Mouse (Mus musculus) urinary bladder, postnatal 14 days (tissue): ENCODE data around the gene Gm37240.
A peak's percentile ranks its signal among the peaks of the same experiment; 100 is the strongest.

Source experiments
- DNase-seq: peaks from one replicate; pipeline ENCODE4 v3.0.0; 2021; ENCODE audit warnings: low spot score

Gm37240 gene

DNA sequence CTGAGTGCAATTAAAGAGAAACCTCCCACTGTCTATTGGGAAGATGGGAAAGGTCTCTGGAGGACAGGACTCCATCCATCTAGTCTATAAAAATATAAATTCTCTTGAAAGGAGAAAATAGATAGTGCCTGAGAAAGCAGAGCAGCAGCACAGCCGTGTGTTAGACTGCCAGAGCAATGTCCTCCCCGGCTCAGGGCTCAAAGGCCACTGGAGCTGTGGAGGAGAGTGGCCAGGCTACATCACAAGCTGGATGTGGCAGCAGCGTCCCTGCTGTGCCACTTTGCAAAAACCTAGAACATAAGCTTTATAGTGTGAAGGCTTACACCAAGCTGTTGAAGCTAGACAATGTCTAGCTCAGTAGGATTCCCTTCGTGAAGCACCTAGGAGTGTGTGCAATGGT is 138.0 kb downstream of the Gm37240 start:
- no peak for DNase-seq

DNA sequence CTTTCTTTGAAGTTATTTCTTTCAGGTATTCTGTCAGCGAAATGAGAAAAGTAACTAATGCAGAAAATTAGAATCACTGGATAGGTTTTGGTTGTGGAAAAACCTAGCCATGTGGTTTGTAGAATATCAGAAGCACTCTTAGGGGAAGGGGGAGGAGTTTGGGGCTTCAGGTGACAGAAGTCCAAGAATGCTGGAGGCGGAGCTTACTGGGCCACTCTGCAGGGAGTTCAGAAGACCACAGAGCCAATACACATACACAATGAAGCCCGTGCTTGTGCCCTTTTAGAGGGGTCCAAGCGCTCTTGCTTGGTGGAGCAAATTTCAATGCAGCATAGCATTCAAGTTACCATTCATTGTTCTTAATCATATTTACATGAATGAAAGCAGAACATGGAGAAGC is 138.5 kb downstream of the Gm37240 start:
- DNase-seq = no peak

DNA sequence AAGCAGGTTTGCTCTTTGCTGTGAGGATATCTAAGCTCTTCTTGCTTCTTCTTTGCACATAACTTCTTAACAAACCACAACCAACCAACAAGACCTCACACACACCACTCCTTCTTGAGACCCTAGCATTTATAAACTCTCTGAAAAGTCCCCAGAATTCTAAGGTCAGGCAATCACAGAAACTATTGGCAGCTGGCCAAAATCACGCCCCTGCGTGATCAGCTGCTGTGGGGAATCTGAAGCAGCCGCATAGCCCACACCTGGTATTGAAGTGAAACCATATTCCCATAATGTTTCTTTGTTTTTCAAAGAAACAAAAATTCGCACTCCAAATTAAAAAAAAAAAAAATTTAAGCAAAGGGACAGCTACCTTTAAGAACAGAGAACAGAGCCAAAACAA is 141.2 kb downstream of the Gm37240 start:
- no peak for DNase-seq

DNA sequence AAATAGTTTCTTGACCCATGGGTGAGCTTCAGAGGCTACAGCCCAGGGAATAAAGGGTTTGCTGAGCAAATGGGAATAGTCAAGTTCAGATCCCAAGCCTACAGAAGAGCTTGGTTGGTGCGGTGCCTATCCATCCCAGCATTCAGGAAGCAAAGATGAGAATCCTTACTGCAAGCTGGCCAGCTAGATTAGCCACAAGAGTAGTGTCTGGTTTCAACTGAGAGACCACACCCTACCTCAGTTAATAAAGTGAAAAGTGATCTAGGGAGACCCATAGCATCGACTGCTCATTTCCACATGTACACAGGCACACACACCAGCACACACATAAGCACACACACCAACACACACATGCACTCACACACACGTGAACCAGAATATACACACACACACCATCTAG is 145.6 kb downstream of the Gm37240 start:
- DNase-seq = no peak

DNA sequence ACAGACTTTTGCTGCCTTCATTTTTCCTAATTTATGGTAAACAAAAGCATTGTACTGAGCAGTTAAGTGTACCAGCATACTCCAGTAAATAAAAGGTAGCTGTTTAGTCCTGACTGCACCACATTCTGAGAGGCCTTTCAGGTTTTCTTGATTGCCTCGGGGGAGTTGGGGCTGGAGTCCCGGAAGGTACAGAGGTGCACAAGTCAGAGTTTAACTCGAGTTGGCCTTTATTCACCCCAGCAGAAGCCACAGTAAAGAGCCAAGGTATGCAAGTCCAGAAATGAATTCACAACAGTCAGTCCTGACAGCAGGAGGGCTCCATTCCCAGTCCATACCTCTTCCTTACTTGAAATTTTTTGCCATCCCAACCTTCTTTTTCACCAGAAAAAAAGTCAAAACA is 148.7 kb downstream of the Gm37240 start:
- DNase-seq = no peak

DNA sequence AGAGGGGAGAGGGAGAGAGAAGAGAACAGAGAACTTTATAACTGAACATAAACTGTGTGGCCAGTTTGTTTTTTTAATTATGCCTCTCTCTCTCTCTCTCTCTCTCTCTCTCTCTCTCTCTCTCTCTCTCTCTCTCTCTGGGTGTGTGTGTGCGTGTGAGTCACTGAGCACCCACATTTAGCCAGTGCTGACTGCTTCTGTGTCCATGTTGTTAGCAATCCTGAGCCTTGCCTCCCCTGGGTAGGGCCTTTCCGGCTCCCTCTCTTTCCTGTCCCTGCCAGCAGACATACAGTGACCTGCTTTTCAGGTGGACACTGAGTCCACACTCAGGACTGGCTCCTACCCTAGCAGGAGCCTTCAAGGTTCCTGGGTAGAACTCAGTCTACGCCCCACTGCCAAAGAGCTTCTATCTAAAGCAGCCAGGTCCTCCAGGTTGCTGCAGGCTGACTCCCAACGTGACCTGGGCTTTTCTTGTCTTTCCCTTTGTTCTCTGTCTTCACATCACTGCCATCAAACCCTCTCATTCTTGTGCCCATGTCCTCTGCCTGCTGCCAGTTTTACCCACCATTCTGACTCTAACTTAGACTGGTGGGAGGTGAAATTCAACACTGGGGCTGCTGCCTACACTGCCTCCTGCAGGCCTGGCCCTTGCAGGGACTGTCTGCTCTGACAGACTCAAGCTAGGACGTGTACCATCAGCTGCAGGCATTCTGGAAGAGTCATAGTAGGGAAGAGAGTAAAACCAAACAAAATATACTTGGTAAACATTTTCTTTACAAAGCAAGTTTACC is 153.2 kb downstream of the Gm37240 start:
- no peak for DNase-seq

DNA sequence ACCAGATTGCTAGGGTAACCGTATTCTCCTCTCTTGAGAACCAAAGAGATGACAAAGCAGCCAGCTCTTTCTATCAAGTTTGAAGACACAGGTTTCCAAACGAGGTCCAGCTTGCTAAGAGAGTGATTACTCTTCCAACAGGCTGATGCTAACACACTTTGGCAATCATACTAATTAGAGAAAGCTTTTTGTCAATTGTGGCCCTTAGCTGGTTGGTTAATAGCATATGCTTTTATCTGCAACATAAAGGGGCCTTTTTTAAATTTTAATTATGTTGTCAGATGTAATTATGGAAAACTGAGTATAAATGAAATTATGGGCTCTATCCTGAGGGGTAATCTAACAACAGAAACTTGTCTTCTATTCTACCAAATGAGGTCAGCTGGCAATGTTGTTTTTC is 160.1 kb downstream of the Gm37240 start:
- DNase-seq = no peak

DNA sequence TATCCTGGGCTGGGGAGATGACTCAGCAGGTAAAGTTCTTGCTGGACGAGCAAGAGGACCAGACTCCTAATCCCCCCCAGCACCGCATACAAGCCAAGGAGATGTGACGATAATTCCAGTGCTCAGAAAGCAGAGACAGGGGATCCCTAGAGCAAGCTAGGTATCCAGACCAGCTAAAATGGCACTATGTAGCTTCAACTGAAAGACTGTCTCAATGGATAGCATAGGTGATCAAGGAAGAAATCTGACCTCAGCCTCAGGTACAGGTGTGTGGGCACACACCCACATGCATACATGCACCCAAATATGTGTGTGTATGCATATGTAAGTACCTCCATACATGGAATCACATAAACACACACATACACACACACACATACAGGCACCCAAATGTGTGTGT is 161.3 kb downstream of the Gm37240 start:
- DNase-seq = no peak

DNA sequence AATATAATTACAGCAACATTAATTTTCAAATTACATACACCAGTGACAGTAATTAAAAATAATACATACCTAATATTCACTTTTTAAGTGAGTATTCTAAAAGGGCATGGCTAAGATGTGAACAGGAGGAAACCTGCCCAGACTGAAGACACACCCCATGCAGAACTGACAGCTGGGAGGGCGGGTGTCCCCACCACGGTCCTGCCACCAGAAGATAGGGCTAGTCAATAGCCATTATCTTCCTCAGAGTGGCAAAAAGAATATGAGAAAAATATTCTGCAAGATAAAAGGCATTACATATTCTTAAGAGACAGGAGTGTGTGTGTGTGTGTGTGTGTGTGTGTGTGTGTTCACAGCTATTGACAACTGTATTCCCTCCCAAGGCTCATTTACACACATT is 162.2 kb downstream of the Gm37240 start:
- no peak for DNase-seq

DNA sequence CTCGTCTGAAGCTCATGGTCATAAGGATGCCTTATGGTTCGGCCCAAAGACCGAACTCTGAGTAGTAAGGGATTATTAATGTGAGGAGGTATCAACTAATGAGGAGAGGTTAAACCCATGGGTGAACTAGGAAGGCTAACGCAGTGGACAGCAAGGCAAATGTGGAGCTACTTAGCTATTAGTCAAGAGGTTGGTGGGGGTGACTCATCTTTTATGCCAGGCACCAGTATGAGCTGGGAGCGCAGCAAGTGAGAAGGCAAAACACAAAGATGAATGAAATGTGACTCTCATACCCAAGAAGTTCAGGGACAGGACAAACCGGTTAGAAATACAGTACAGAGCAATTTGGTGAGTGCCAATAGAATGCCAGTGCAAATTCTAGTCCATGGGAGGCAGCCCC is 164.7 kb downstream of the Gm37240 start:
- DNase-seq = no peak

DNA sequence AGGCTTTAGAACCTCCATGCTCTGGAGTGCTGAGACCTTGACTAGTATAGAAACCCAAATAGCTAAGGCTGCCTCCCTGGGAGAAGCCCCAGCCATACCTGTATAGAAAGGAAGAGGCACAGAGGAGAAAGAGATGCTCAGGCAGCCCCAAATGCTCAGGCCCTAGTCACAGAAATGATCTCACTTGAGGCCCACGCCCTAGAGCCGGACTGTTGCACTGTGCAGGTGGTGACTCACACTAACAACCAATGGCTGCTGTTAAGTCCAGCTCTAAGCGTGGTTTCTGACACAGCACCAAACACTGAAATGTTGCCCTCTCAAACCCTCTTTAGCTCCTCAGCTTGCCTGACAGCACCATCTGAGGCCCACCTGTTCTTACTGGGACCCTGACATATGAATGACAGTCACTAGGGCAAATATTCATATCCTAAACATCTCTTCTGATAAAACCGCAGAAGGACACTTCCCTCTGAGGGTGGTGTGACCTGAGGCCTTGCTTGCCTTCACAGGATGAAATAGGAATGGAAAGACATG is 171.5 kb downstream of the Gm37240 start:
- peak; percentile 13 for DNase-seq

DNA sequence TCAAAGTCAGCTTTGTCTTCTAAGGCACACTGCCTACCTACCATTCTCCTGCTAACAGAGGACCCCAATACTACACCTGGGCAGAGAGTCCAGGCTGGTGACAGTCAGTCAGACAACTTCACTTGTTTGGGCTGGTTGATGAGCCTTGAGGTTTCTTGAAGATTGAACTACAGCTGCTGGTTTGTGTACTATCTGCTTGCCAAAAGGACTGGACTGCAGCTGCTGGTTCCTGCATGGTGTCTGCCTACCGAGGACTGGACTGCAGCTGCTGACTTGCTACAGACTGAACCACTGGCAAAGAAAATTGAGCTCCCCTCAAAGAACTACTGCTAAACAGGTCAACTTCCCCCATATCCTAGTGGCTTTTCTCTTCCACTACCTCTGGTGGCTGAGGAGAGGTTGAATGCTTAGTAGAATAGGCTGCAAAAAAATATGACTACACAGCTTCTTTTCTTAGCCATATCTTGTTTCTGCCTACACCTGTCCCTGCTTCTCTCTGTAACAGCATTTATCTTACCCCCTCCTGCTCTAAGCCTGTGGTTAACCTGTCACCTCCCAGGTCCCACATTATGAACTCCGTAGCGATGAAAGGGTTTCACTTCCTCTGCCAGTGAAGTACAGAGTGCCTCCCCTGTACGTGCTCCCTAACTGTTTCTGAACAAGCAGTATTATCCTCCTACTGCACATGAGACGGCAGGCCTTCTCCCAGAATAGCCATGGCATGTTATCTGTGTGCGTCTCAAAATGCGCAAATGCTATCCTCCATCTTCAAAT is 173.2 kb downstream of the Gm37240 start:
- no peak for DNase-seq

DNA sequence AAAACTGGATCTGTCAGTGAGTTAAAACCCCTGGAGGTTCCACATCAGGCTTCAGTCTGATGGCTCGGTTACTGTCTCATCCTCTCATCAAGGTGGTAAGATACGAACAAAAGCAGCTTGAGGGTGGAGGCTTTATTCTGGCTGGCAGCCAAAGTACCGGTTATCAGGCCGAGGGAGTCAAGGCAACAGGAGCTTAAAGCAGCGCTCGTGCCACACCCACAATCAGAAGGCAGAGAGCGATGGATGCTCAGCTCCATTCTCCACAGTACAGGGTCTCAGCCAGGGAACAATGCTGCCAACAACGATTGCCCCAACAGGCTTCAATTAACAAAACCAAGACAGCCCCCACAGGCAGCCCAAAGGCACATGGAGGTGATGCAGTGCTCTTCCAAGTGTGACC is 176.6 kb downstream of the Gm37240 start:
- peak; percentile 14 for DNase-seq

DNA sequence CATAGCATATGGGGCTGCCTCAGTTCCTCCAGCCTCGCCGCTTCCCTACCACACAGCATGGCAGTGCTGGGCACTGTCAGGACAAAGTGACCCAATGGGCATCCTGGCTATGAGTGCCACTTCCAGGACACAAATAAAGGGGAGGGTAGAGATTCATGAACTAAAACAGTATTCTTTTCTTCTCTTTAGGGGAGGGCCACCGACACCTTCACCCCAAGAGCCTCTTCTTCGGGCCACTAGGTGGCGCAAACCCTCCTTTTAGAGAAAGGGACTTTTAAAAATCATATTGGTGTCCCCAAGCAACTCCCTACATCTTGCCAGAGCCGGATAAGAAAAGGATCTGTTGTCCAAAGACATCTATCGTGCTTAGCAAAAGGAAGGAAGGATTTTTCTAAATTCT is 179.9 kb downstream of the Gm37240 start:
- peak; percentile 61 for DNase-seq

DNA sequence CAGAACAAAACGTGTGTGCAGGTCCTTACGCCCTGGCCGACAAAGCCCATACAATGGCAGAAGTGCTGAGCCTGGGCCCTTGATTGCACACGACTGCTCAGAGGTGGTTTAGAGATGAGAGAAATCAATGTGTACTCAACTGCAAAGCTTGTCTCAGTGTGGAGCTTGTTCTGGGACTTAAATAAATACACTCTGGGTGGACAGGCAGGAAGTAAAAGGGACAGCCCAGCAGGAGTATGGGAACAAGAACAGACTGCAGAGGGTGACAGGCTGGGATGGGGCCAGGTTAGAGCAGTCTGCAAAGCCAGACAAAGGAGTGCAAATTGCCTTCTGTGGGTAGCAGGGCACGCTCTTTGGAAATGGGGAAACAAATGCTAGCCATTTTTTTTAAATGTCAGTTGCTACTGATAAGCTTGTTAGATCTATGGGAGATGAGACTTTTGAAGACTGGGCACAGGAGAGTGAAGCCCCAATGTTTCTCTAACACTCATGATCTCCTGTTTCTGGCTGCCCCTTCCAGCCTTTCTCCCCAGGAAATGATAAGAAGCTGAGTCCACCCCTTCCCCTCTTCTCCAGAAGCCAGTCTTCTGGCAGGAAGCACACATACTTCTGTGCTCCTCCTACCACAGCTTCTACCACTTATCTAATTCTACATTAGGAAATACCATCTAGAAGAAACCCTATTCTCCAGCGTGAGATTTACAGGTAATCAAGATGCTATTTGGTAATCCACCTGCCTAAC is 184.0 kb downstream of the Gm37240 start:
- no peak for DNase-seq

DNA sequence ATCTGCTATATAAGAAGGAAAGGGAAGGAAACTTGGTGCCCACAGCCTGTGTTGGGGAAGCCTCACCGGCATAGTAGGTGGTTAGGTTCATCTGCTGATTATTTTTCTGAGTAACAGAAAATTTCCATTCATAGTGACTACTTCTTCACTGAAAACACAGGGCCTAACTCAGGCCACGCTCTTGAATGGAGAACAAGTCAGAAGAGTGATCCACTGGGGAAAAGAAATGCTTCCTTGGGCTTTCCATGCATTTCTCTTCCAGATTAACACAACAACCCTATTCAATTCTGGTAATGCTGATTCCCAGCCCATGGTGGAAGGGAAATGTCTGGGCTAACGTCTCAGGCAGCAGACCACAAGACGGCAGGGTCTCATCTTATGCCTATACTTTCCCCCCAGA is 188.8 kb downstream of the Gm37240 start:
- DNase-seq = no peak

DNA sequence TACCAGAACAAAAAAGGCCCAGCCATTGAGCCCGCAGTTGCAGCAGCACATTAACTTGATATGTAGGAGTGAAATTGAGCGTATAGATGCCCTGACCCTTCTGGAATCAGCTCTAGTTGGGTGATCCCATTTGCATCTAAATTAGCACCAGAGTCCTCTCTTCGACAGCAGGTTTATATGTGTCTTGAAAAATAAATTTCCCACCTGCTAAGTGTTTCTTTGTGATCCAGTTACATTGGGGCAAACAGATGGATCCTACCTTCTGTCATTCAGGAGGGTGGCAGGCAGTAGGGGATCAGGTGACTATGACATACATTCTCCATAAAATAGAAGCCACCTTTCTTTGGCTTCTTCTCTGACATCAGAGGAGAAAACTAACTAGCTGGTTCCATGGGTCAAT is 192.3 kb downstream of the Gm37240 start:
- DNase-seq = no peak

DNA sequence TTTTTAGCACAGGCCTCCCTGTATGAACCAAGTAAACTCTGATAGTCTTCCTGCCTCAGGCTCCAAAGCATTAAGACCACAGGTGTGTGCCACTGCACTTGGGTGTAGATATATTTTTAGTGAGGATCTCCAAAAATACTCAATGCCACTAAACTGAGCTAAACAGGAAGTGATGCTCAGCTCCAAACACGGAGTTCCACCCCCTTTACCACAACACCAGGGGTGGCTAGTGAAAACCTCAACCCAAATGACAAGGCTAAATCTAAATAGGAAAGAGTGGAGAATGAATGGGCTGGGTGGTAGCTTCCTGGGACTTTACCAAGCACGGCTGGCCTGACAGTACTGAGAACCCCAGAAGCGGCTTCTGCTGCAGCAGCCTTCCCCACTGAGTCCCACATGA is 194.3 kb downstream of the Gm37240 start:
- no peak for DNase-seq

DNA sequence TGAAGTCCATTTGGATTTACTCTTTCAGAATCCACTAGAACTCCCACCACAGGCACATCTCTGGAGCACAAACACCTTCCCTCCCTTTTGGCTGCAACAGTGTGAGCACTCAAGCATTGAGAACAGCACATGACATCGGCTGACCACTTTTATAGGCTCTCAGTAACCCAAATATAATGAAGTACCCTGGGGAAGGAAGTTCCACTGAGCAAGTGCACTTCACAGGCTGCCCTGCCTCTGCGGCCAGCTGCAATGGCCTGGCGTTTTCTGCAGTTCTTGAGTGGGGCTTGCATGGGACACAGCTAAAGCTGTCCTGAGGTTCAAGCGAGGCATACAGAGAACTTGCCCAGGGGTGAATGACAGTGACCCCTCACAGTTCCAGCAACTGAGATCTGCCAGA is 196.2 kb downstream of the Gm37240 start:
- DNase-seq = no peak

DNA sequence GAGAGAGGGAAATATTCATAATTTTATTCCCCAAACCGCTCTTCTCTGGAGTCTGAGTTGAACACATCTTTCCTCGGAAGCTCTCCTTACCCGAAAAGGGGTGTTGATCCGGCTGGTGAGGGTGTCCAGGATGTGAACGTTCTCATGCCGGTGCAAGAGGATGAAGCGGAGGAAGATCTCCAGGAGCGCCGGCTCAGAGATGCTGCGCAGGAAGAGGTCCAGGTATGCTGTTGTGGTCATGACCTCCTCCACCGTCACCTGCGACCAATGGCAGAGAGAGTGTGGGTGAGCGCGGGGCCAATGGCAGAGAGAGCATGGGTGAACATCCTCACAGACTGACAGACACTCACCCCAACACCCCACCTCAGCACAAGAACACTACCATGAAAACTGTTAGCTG is 199.0 kb downstream of the Gm37240 start:
- DNase-seq = no peak

DNA sequence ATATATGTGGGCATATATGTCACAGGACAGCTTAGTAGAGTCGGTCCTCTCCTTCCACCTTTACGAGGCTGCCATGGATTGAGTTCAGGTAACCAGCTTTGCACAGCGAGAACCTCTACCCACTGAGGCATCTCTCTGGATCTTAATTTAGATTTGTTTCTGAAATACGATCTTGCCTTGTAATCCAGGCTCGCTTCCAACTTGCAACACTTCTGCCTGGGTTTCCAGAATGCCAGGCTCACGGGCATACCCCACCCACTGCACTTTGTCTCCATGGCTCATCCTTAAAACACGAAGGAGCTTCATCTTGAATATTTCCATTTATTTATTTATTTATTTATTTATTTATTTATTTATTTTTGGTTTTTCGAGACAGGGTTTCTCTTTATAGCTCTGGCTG is 202.0 kb downstream of the Gm37240 start:
- DNase-seq = no peak

DNA sequence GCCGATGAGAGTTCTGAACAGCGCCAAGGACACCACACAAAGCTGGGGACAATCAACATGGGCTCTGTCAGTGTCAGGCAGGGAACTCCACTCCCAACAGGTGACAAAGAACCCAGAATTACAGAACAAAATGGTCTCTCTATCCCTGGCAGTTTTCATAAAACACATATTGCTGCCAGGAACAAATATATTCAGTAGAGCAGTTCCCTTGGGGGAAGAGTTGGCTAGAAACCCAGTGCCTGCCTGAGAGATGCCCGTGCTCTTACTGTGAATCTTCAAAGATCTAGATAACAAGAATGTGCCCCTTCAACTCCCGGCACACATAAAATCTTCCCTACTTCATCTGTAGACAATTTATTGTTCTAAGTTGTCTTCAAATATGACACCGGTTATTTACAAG is 203.7 kb downstream of the Gm37240 start:
- DNase-seq = no peak

DNA sequence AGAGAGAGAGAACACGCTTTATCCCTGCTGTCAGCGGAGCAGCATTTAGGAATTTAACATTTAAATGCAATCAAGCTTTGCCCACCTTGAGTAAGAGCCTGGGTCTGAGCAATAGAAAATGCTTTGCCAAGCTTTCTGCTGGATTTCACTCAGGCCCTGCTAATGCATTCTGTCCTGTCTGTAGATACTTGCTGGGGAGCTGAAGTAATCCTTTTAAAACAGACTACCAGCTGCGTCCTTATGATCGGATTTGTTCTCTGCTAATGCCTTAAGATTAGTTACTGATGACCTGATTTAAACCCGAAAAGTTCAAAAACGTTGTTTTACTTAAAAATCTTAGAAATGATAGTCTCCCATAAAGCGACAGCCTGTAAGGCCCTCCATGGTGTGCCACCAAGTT is 206.2 kb downstream of the Gm37240 start:
- DNase-seq = no peak
